Mouse (Mus musculus): ENCODE measurements around the gene Smad3. TPM values are rescaled to one million over a fixed set of nuclear protein-coding genes. Genes with fewer than 3 reads are reported as not detected.

The Smad3 gene
- total and polyA plus RNA-seq, 3 experiments: 7.5 to 10.2 TPM; not detected in 1

DNA sequence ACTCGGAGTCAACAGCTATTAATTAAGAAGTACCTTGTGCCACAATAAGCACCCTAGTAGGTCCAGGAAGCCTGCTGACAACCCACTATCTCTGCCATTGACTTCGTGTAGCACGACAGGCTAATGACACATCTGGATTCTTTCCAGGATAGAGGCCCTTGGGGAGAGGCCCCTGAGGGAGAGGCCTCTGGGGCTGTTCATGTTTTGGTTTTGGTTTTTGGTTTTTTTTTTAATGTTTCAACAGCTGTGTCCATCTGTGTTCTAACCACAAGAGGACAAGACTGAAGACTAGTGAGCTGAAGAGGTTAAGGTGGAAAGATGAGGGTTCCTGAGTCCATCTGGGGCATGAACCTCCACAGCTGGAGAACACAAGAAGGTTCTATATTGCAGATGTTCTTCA, 15.5 kb downstream of the Smad3 start (continued):
- no peak for TF ChIP-seq POLR2A (IDR thresholded peaks at IDR 0.05; ENCODE audit: control insufficient read depth in 1 of 2, insufficient read depth in 1 of 2, low read depth in 1 of 2, low read length in 2 of 2, poor library complexity in 1 of 2)

DNA sequence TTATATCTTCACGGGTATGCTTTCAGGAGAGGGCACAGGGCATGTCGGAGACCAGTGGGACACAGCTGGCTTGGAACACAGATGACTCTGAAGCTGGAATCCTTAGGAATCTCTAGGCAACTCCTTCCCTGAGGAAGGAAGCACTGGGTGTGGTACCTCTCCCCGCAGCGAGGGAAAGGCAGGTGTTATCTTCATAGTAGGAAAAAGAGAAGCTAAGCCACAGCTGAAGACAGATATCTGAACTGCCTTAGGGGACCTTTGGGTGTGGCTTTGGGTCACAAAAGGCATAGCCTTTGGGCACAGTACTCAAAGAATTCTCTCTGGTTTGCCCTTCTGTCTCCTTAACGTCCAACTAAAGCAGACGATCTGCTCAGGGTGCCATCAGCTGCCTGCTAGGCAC, 16.0 kb downstream of the Smad3 start:
- Histone ChIP-seq H3K4me3 (ENCODE audit: control insufficient read depth in 1 of 2, insufficient read depth in 1 of 2, low read depth in 2 of 2, low read length in 2 of 2) (peak overlapping the region; percentile 24 to 25; a peak in 3 of 4 replicates), H3K36me3 (ENCODE audit: control insufficient read depth in 1 of 2, insufficient read depth in 2 of 2, low read length in 2 of 2) (peaks cover 0 to 63% of the 10 kb centered on the region in 2 experiments; a peak in 2 of 4 replicates), H3K27me3 (ENCODE audit: control insufficient read depth in 1 of 2, insufficient read depth in 2 of 2, low read length in 2 of 2) (no peaks in the 10 kb centered on the region), H3K79me2 (ENCODE audit: control insufficient read depth, insufficient read depth, low read length, poor library complexity) (peaks cover 3% of the 10 kb centered on the region; the same call in 1 of the 2 replicates), H3K9me3 (replicated peaks; ENCODE audit: insufficient read depth, low read length) (no peaks in the 10 kb centered on the region), H3K4me1 (ENCODE audit: control insufficient read depth in 1 of 2, insufficient read depth in 2 of 2, low read length in 2 of 2) (peaks cover 38 to 65% of the 10 kb centered on the region in 2 experiments), H3K27ac (ENCODE audit: control insufficient read depth, low read depth, low read length) (peak overlapping the region; percentile 94), H3K9ac (ENCODE audit: control insufficient read depth, low read depth, low read length, poor library complexity, severe bottlenecking) (peak overlapping the region; percentile 52)
- peak; percentile 71 for DNase-seq (ENCODE audit: low read depth, low spot score)
- TF ChIP-seq MYB (IDR thresholded peaks at IDR 0.05; ENCODE audit: low read depth, low read length) (no peak), MAZ (IDR thresholded peaks at IDR 0.05; ENCODE audit: low read depth, low read length) (no peak), POLR2AphosphoS5 (IDR thresholded peaks at IDR 0.05; ENCODE audit: borderline replicate concordance, low read depth, low read length) (no peak), POLR2A (IDR thresholded peaks at IDR 0.05; ENCODE audit: control insufficient read depth in 1 of 2, insufficient read depth in 1 of 2, low read depth in 1 of 2, low read length in 2 of 2, poor library complexity in 1 of 2) (no peak), USF1 (IDR thresholded peaks at IDR 0.05; ENCODE audit: low read depth, low read length) (no peak), E2F4 (IDR thresholded peaks at IDR 0.05; ENCODE audit: borderline replicate concordance, low read depth, low read length) (no peak), ELF1 (IDR thresholded peaks at IDR 0.05; ENCODE audit: low read depth, low read length) (no peak), MXI1 (IDR thresholded peaks at IDR 0.05; ENCODE audit: low read depth, low read length) (no peak), GATA1 (IDR thresholded peaks at IDR 0.05; ENCODE audit: low read depth, low read length) (peak; percentile 75), CHD1 (IDR thresholded peaks at IDR 0.05; ENCODE audit: low read depth, low read length) (no peak), MEF2A (IDR thresholded peaks at IDR 0.05; ENCODE audit: extremely low read depth, insufficient replicate concordance, low read depth, low read length, poor library complexity, severe bottlenecking) (no peak), NRF1 (IDR thresholded peaks at IDR 0.05; ENCODE audit: insufficient read depth, low read depth, low read length, poor library complexity, severe bottlenecking) (no peak), POLR2AphosphoS2 (IDR thresholded peaks at IDR 0.05; ENCODE audit: low read length) (no peak), USF2 (IDR thresholded peaks at IDR 0.05; ENCODE audit: borderline replicate concordance in 1 of 2, insufficient read depth in 1 of 2, low read depth in 1 of 2, low read length in 2 of 2) (no peak), SIN3A (IDR thresholded peaks at IDR 0.05; ENCODE audit: low read length) (no peak; the same call in 1 of the 2 replicates), EP300 (IDR thresholded peaks at IDR 0.05; ENCODE audit: low read depth in 1 of 2, low read length in 2 of 2) (peak; percentile 83 to 87), HCFC1 (IDR thresholded peaks at IDR 0.05; ENCODE audit: low read depth, low read length) (no peak), BHLHE40 (IDR thresholded peaks at IDR 0.05; ENCODE audit: borderline replicate concordance, low read depth, low read length) (no peak), ZNF384 (IDR thresholded peaks at IDR 0.05; ENCODE audit: low read depth, low read length) (no peak), TBP (IDR thresholded peaks at IDR 0.05; ENCODE audit: low read depth, low read length) (no peak), MAFK (IDR thresholded peaks at IDR 0.05; ENCODE audit: borderline replicate concordance, low read depth, low read length) (no peak), JUND (IDR thresholded peaks at IDR 0.05; ENCODE audit: low read depth, low read length) (no peak), ZKSCAN1 (IDR thresholded peaks at IDR 0.05; ENCODE audit: low read depth, low read length) (no peak), ZMIZ1 (IDR thresholded peaks at IDR 0.05; ENCODE audit: low read depth, low read length) (no peak), MAX (IDR thresholded peaks at IDR 0.05; ENCODE audit: low read length) (no peak), SMC3 (IDR thresholded peaks at IDR 0.05; ENCODE audit: low read depth, low read length) (no peak), NELFE (IDR thresholded peaks at IDR 0.05; ENCODE audit: low read depth, low read length) (no peak), ETS1 (IDR thresholded peaks at IDR 0.05; ENCODE audit: low read depth, low read length) (peak; percentile 88), ZC3H11A (IDR thresholded peaks at IDR 0.05; ENCODE audit: low read depth, low read length) (no peak), RCOR1 (IDR thresholded peaks at IDR 0.05; ENCODE audit: low read depth, low read length) (peak; percentile 67), RAD21 (IDR thresholded peaks at IDR 0.05; ENCODE audit: low read depth, low read length) (no peak), TCF12 (IDR thresholded peaks at IDR 0.05; ENCODE audit: low read depth, low read length) (peak; percentile 70; the same call in 1 of the 2 replicates), UBTF (IDR thresholded peaks at IDR 0.05; ENCODE audit: borderline replicate concordance, insufficient read depth, low read depth, low read length) (no peak), MYC (IDR thresholded peaks at IDR 0.05; ENCODE audit: low read depth, low read length) (0 out of 2 replicates have a peak, but pooled peaks have one; percentile 26), KAT2A (conservative IDR thresholded peaks at IDR 0.05; ENCODE audit: low read depth, low read length) (no peak)
